Mouse (Mus musculus) hindbrain, postnatal 0 days (tissue): Measurements from ENCODE around the gene Smtn. TPM values are rescaled to one million over a fixed set of nuclear protein-coding genes. Genes with fewer than 3 reads are reported as not detected.
A peak's percentile ranks its signal among the peaks of the same experiment; 100 is the strongest.

ENCODE experiments used
- ATAC-seq: fragments of 200-750 bp; cut with Nextera tagmentation; 2 replicates; pipeline ENCODE4 v1.8.0; 2017; ENCODE audit warnings: mild to moderate bottlenecking, moderate TSS enrichment, moderate library complexity
- DNase-seq: peaks from one replicate; pipeline ENCODE4 v3.0.0-alpha.2; 2015; ENCODE audit warnings: low spot score
- H3K27ac ChIP-seq: fragments of 300-500 bp; sonication (generic); 2 replicates; pipeline ENCODE4 v1.5.1; 2014; ENCODE audit warnings: mild to moderate bottlenecking
- H3K27me3 ChIP-seq: fragments of 300-500 bp; sonication (generic); 2 replicates; pipeline ENCODE4 v1.6.1; 2014; ENCODE audit warnings: low read length, mixed read lengths; ENCODE audit not compliant: insufficient read depth
- H3K36me3 ChIP-seq: fragments of 300-500 bp; sonication (generic); 2 replicates; pipeline ENCODE4 v1.6.1; 2014; ENCODE audit warnings: low read length, mixed read lengths; ENCODE audit not compliant: insufficient read depth
- H3K4me1 ChIP-seq: fragments of 300-500 bp; sonication (generic); 2 replicates; pipeline ENCODE4 v1.6.1; 2014; ENCODE audit warnings: antibody characterized with exemption, low read length, mixed read lengths; ENCODE audit not compliant: insufficient read depth
- H3K4me2 ChIP-seq: fragments of 300-500 bp; sonication (generic); 2 replicates; pipeline ENCODE4 v1.6.1; 2014; ENCODE audit warnings: low read depth, mild to moderate bottlenecking, low read length, moderate library complexity, mixed read lengths
- H3K4me3 ChIP-seq: fragments of 300-500 bp; sonication (generic); 2 replicates; pipeline ENCODE4 v1.5.1; 2014; ENCODE audit warnings: low read length
- H3K9ac ChIP-seq: fragments of 300-500 bp; sonication (generic); replicated peaks from 2 replicates; pipeline ENCODE4 v1.6.1; 2014; ENCODE audit warnings: mild to moderate bottlenecking, low read length, moderate library complexity, mixed read lengths
- H3K9me3 ChIP-seq: fragments of 300-500 bp; sonication (generic); 2 replicates; pipeline ENCODE4 v1.6.1; 2016; ENCODE audit warnings: low read length, mixed read lengths
- CTCF ChIP-seq: IDR thresholded peaks from 2 replicates; pipeline ENCODE4 v1.5.1; 2016; ENCODE audit warnings: antibody characterized with exemption, control low read depth, low read depth
- WGBS: fragments of 180-500 bp; shearing (Covaris S2); extraction: QIAGEN DNeasy Blood & Tissue Kit; methylation state at CpG from one replicate; pipeline ENCODE4 v1.1.7; 2014; 5-methylcytosine and 5-hydroxymethylcytosine counted together
- polyA plus RNA-seq: library from polyadenylated mRNA; unstranded; fragments of >200 nt; fragmentation: Nextera tagmentation; extraction: Ambion mirVana; gene quantifications from 2 replicates; pipeline ENCODE4 v1.2.1, GENCODE M21; 2015
- total RNA-seq: library from RNA; depleted of rRNA; stranded (reverse); fragments of >200 nt; gene quantifications from 2 replicates; pipeline ENCODE4 v1.2.3, GENCODE M21; 2014; rRNA removed

Smtn gene
- total and polyA plus RNA-seq, 2 experiments from 2014 or later: 10.0 to 10.7 TPM

- DNase-seq: no peak
- Histone ChIP-seq H3K36me3 (no peaks in the 10 kb centered on the region), H3K4me3 (no peak overlapping the region), H3K9me3 (no peaks in the 10 kb centered on the region), H3K9ac (no peak overlapping the region), H3K27me3 (no peaks in the 10 kb centered on the region), H3K4me1 (no peaks in the 10 kb centered on the region), H3K4me2 (no peak overlapping the region), H3K27ac (no peak overlapping the region)
- peak; percentile 56 for TF ChIP-seq CTCF
- WGBS: 90% methylated on average over 7 of the region's 7 CpGs
- no peak for ATAC-seq
Observed at GRCm38 (mm10) chr11:3474480-3475115, 65.8 kb downstream of the Smtn start.

DNA sequence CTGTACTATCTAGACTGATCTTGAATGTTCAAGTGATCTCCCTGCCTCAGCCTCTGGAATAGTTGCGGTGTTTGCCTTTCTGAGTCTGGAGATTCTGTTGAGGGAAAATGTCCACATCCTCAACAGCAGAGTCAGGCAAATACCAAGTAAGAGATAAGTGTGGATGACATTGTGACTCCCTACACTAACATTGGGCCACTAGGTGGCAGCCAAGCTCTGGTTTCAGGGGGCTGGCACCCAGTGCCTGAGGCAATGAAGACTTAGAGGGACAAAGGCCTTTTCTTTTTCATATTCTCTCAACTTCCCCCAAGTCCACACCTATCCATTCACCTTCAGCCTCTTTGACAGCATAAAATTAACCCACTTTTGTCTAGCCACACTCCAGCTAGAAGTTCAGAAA is 67.9 kb downstream of the Smtn start:
- ATAC-seq (peak; percentile 81), DNase-seq (peak; percentile 93)
- peak; percentile 94 for TF ChIP-seq CTCF
- Histone ChIP-seq H3K4me3 (no peak overlapping the region), H3K4me1 (no peaks in the 10 kb centered on the region), H3K9ac (no peak overlapping the region), H3K9me3 (no peaks in the 10 kb centered on the region), H3K4me2 (no peak overlapping the region), H3K27ac (no peak overlapping the region), H3K36me3 (no peaks in the 10 kb centered on the region), H3K27me3 (no peaks in the 10 kb centered on the region)
- WGBS: 20% methylated on average over 1 of the region's 1 CpGs

- TF ChIP-seq CTCF: no peak
- Histone ChIP-seq H3K4me3 (no peak overlapping the region), H3K36me3 (no peaks in the 10 kb centered on the region), H3K27me3 (no peaks in the 10 kb centered on the region), H3K4me1 (no peaks in the 10 kb centered on the region), H3K4me2 (no peak overlapping the region), H3K9ac (no peak overlapping the region), H3K27ac (no peak overlapping the region), H3K9me3 (no peaks in the 10 kb centered on the region)
- WGBS: 28% methylated on average over 11 of the region's 11 CpGs
- DNase-seq: no peak
- no peak for ATAC-seq
Observed at GRCm38 (mm10) chr11:3471448-3471850, 69.0 kb downstream of the Smtn start.

Other genes starting within 250 kb of the Smtn start
- gene Pik3ip1, start 210.2 kb downstream of the Smtn start, total RNA-seq: 34.3 and 40.9 TPM in 2 replicates
- 41.6 and 45.4 TPM in 2 replicates for gene Pik3ip1, start 210.2 kb downstream of the Smtn start, polyA plus RNA-seq
- 206 and 235 TPM in 2 replicates for gene Limk2, start 131.4 kb downstream of the Smtn start, total RNA-seq
- 110 and 113 TPM in 2 replicates for gene Limk2, start 131.4 kb downstream of the Smtn start, polyA plus RNA-seq
- gene Rnf185, start 88.2 kb downstream of the Smtn start, total RNA-seq: 36.1 and 40.2 TPM in 2 replicates
- 31.4 and 36.6 TPM in 2 replicates for gene Rnf185, start 88.2 kb downstream of the Smtn start, polyA plus RNA-seq
- gene Pla2g3, start 52.3 kb downstream of the Smtn start, total RNA-seq: 30.4 and 34.8 TPM in 2 replicates
- 18.5 and 21.2 TPM in 2 replicates for gene Pla2g3, start 52.3 kb downstream of the Smtn start, polyA plus RNA-seq
- 9.4 and 11.7 TPM in 2 replicates for gene Inpp5j, start 35.8 kb downstream of the Smtn start, total RNA-seq
- gene Inpp5j, start 35.8 kb downstream of the Smtn start, polyA plus RNA-seq: 14.6 and 15.3 TPM in 2 replicates
- 321 and 384 TPM in 2 replicates for gene Selenom, start 25.9 kb downstream of the Smtn start, total RNA-seq
- gene Selenom, start 25.9 kb downstream of the Smtn start, polyA plus RNA-seq: 359 and 389 TPM in 2 replicates
- gene Morc2a, start 108.6 kb upstream of the Smtn start, total RNA-seq: 34.9 and 36.2 TPM in 2 replicates
- 17.1 and 17.7 TPM in 2 replicates for gene Morc2a, start 108.6 kb upstream of the Smtn start, polyA plus RNA-seq